Mouse (Mus musculus) heart, embryonic 14.5 days (tissue): ENCODE measurements around the gene Nf2. TPM values are rescaled to one million over a fixed set of nuclear protein-coding genes. Genes with fewer than 3 reads are reported as not detected.

Experiments used
- ATAC-seq: fragments of 200-750 bp; cut with Nextera tagmentation; 2 replicates; pipeline ENCODE4 v1.8.0; 2017; ENCODE audit warnings: low read depth, moderate TSS enrichment; ENCODE audit not compliant: insufficient number of reproducible peaks, insufficient read depth, low FRiP score
- H3K27ac ChIP-seq, 2 experiments: fragments of 200-500 bp in 1 of 2; fragments of 300-500 bp in 1 of 2; sonication (generic) in 1 of 2; replicated peaks in 1 of 2; 2 replicates each; pipeline ENCODE4 v1.5.1; 2012 to 2014; ENCODE audit warnings: low read depth in 2 of 2, low read length in 2 of 2, control low read depth in 1 of 2, mild to moderate bottlenecking in 1 of 2, mixed read lengths in 1 of 2; ENCODE audit not compliant: control insufficient read depth in 1 of 2, insufficient read depth in 1 of 2
- H3K27me3 ChIP-seq: fragments of 300-500 bp; sonication (generic); 2 replicates; pipeline ENCODE4 v1.6.1; 2014; ENCODE audit warnings: mild to moderate bottlenecking, low read length, control low read depth; ENCODE audit not compliant: control insufficient read depth, insufficient read depth
- H3K36me3 ChIP-seq: fragments of 300-500 bp; sonication (generic); 2 replicates; pipeline ENCODE4 v1.6.1; 2014; ENCODE audit warnings: mild to moderate bottlenecking, control low read depth, low read length, mixed read lengths; ENCODE audit not compliant: control insufficient read depth, insufficient read depth
- H3K4me1 ChIP-seq, 2 experiments: fragments of 200-500 bp in 1 of 2; fragments of 300-500 bp in 1 of 2; sonication (generic) in 1 of 2; 2 replicates each; pipeline ENCODE4 v1.6.1; 2012 to 2014; ENCODE audit warnings: low read length in 2 of 2, control low read depth in 1 of 2, mixed read lengths in 1 of 2; ENCODE audit not compliant: control insufficient read depth in 2 of 2, insufficient read depth in 2 of 2
- H3K4me2 ChIP-seq: fragments of 300-500 bp; sonication (generic); 2 replicates; pipeline ENCODE4 v1.6.1; 2014; ENCODE audit warnings: mild to moderate bottlenecking, low read length
- H3K4me3 ChIP-seq, 2 experiments: fragments of 200-500 bp in 1 of 2; fragments of 300-500 bp in 1 of 2; sonication (generic) in 1 of 2; 2 replicates each; pipeline ENCODE4 v1.5.1; 2012 to 2014; ENCODE audit warnings: low read length in 2 of 2, mild to moderate bottlenecking in 2 of 2, control low read depth in 1 of 2, low read depth in 1 of 2, moderate library complexity in 1 of 2; ENCODE audit not compliant: control insufficient read depth in 1 of 2, insufficient read depth in 1 of 2
- H3K9ac ChIP-seq: fragments of 300-500 bp; sonication (generic); 2 replicates; pipeline ENCODE4 v1.6.1; 2014; ENCODE audit warnings: mild to moderate bottlenecking, low read length
- H3K9me3 ChIP-seq: fragments of 300-500 bp; sonication (generic); 2 replicates; pipeline ENCODE4 v1.6.1; 2016; ENCODE audit warnings: low read length, control low read depth; ENCODE audit not compliant: control insufficient read depth
- WGBS: fragments of 180-500 bp; shearing (Covaris S2); extraction: QIAGEN DNeasy Blood & Tissue Kit; methylation state at CpG from one replicate; pipeline ENCODE4 v1.1.7; 2014; 5-methylcytosine and 5-hydroxymethylcytosine counted together
- polyA plus RNA-seq: library from polyadenylated mRNA; unstranded; fragments of >200 nt; fragmentation: Nextera tagmentation; extraction: Ambion mirVana; gene quantifications from 2 replicates; pipeline ENCODE4 v1.2.1, GENCODE M21; 2014

The Nf2 gene
- 29.5 and 33.1 TPM in 2 replicates for polyA plus RNA-seq

- WGBS, result under 1% methylated on average over 59 of the region's 60 CpGs
These were observed at the start of gene Nf2 for GRCm38 (mm10) chr11:4849258-4849943. Gene Nf2 (minus strand): TSS chr11:4849536.

GRCm38 (mm10) chr11:4894848-4895816 lies 45.8 kb upstream of the Nf2 start, which contains the start of gene Thoc5:
Gene Thoc5 (plus strand): TSS chr11:4895320.
- Histone ChIP-seq H3K4me2 (peak within 1 kb of the TSS; percentile 90), H3K9ac (peak within 1 kb of the TSS; percentile 86), H3K4me1 (peaks cover 3 to 7% of the 10 kb centered on the region in 2 experiments; a peak in 2 of 4 replicates), H3K4me3 (peak within 1 kb of the TSS; percentile 72 to 79), H3K27ac (peak within 1 kb of the TSS; percentile 71 to 76; a peak in 3 of 4 replicates), H3K9me3 (no peaks in the 10 kb centered on the region), H3K27me3 (no peaks in the 10 kb centered on the region), H3K36me3 (peaks cover 17% of the 10 kb centered on the region)
- WGBS, result 4% methylated on average over 52 of the region's 52 CpGs
- ATAC-seq, result peak; percentile 79

More at GRCm38 (mm10) chr11:4849258-4849943, at the start of gene Nf2:
- no peaks in the 10 kb centered on the region for H3K9me3 ChIP-seq
- H3K27me3 ChIP-seq, result no peaks in the 10 kb centered on the region
- H3K4me3 ChIP-seq, result peak within 1 kb of the TSS; percentile 72 to 75
- peak within 1 kb of the TSS; percentile 70 for H3K4me2 ChIP-seq
- peak; percentile 98 for ATAC-seq
- H3K36me3 ChIP-seq, result no peaks in the 10 kb centered on the region
- peak within 1 kb of the TSS; percentile 87 for H3K9ac ChIP-seq
- peaks cover 0 to 6% of the 10 kb centered on the region in 2 experiments; a peak in 2 of 4 replicates for H3K4me1 ChIP-seq
- peak within 1 kb of the TSS; percentile 68 to 88 for H3K27ac ChIP-seq

- Histone ChIP-seq H3K27ac (no peak overlapping the region), H3K36me3 (peaks cover 41% of the 10 kb centered on the region), H3K4me2 (no peak overlapping the region), H3K4me1 (peaks cover 2 to 8% of the 10 kb centered on the region in 2 experiments; a peak in 2 of 4 replicates), H3K9ac (no peak overlapping the region), H3K9me3 (no peaks in the 10 kb centered on the region), H3K27me3 (no peaks in the 10 kb centered on the region), H3K4me3 (no peak overlapping the region)
- WGBS, result 90% methylated on average over 3 of the region's 3 CpGs
- ATAC-seq, result no peak
These were observed 37.7 kb upstream of the Nf2 start for GRCm38 (mm10) chr11:4886987-4887386.

- Histone ChIP-seq H3K9ac (no peak overlapping the region), H3K36me3 (peaks cover 33% of the 10 kb centered on the region), H3K27ac (no peak overlapping the region), H3K27me3 (no peaks in the 10 kb centered on the region), H3K9me3 (no peaks in the 10 kb centered on the region), H3K4me3 (no peak overlapping the region), H3K4me1 (peaks cover 2 to 8% of the 10 kb centered on the region in 2 experiments; a peak in 2 of 4 replicates), H3K4me2 (no peak overlapping the region)
- 57% methylated on average over 2 of the region's 2 CpGs for WGBS
- no peak for ATAC-seq
These were observed 36.1 kb upstream of the Nf2 start for GRCm38 (mm10) chr11:4885385-4885903.

- H3K9ac ChIP-seq, result peak overlapping the region; percentile 30; the same call in 1 of the 2 replicates
These were observed 33.7 kb upstream of the Nf2 start for GRCm38 (mm10) chr11:4882892-4883627.

GRCm38 (mm10) chr11:4881087-4881486 lies 31.8 kb upstream of the Nf2 start:
- H3K9ac ChIP-seq, result no peak overlapping the region
- ATAC-seq, result no peak
- H3K27me3 ChIP-seq, result no peaks in the 10 kb centered on the region
- H3K9me3 ChIP-seq, result no peaks in the 10 kb centered on the region
- no peak overlapping the region for H3K4me2 ChIP-seq
- no peak overlapping the region for H3K27ac ChIP-seq
- H3K4me1 ChIP-seq, result peaks cover 2 to 8% of the 10 kb centered on the region in 2 experiments; a peak in 2 of 4 replicates
- peaks cover 13% of the 10 kb centered on the region; the same call in 1 of the 2 replicates for H3K36me3 ChIP-seq
- 76% methylated on average over 4 of the region's 4 CpGs for WGBS
- no peak overlapping the region for H3K4me3 ChIP-seq

More at GRCm38 (mm10) chr11:4882892-4883627, 33.7 kb upstream of the Nf2 start:
- Histone ChIP-seq H3K4me2 (0 out of 2 replicates have a peak overlapping the region, but pooled peaks have one; percentile 35), H3K36me3 (peaks cover 13% of the 10 kb centered on the region; the same call in 1 of the 2 replicates), H3K4me1 (peaks cover 2 to 8% of the 10 kb centered on the region in 2 experiments; a peak in 2 of 4 replicates), H3K4me3 (no peak overlapping the region), H3K27ac (no peak overlapping the region), H3K27me3 (no peaks in the 10 kb centered on the region), H3K9me3 (no peaks in the 10 kb centered on the region)
- ATAC-seq, result 0 out of 2 replicates have a peak, but pooled peaks have one; percentile 21
- 35% methylated on average over 14 of the region's 14 CpGs for WGBS
